8 mouse cellular contexts compared by ENCODE assay signal in the genomic region with DNA sequence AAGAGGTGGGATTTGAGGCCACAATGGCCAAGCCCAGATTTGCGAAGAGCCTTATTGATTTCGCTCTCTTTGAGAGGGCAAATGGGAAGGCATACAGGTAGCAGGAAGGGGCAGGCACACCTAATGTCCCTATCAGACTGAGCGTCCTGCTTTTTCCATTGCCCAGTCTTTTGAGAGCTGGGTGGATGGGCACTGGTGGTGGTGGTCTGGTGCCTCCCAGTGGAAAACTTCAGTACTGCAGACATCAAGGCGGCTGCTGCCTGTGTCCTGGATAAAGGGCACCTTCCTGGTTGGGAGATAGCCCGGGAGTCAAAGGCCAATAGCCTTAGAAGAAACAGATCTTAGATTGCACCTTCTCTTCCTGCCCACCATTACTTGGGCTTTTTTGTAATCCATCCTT. TPM values are rescaled to one million over a fixed set of nuclear protein-coding genes. Genes with fewer than 3 reads are reported as not detected.
A peak's percentile ranks its signal among the peaks of the same experiment; 100 is the strongest.
DNase-seq lines count a peak whose midpoint lies in the region; ATAC-seq and TF ChIP-seq lines count a peak whose summit lies in the region.
"Had no signal": no experiment of that assay in that cellular context is flagged by ENCODE, and none has a peak within 500 bp of the region (broad histone marks: within the 10 kb centered on the region; RNA-seq: fewer than 3 reads in every experiment).

No protein-coding gene starts in this region.

- WGBS in midbrain, embryonic 16.5 days: 30% methylated on average over 5 of the region's 5 CpGs

- ATAC-seq in hematopoietic stem cell, adult 5-6 weeks (replicated peaks in 1 of 2; ENCODE audit: insufficient read depth in 1 of 2, low FRiP score in 2 of 2, low TSS enrichment in 1 of 2, low read depth in 1 of 2, poor library complexity in 2 of 2, severe bottlenecking in 2 of 2): peak; percentile 57 to 73; a peak in 2 of 4 replicates
- ATAC-seq in midbrain, embryonic 16.5 days: no peak

- H3K27me3 ChIP-seq in midbrain, embryonic 16.5 days (ENCODE audit: control insufficient read depth, insufficient read depth, low read depth, low read length): no peaks in the 10 kb centered on the region

- H3K4me2 ChIP-seq in midbrain, embryonic 16.5 days (ENCODE audit: low read length): no peak overlapping the region
- H3K4me2 ChIP-seq: limb, embryonic 12.5 days had no signal

- TF ChIP-seq POLR2A in embryonic fibroblast, embryonic 13.5 days (IDR thresholded peaks at IDR 0.05; ENCODE audit: low read depth, low read length): no peak

- H3K4me1 ChIP-seq in embryonic fibroblast, embryonic 13.5 days (ENCODE audit: control insufficient read depth, insufficient read depth, low read length): no peaks in the 10 kb centered on the region
- H3K4me1 ChIP-seq in midbrain, embryonic 16.5 days (ENCODE audit: control insufficient read depth, insufficient read depth, low read length): peaks cover 7% of the 10 kb centered on the region; the same call in 1 of the 2 replicates

- no peaks in the 10 kb centered on the region for H3K9me3 ChIP-seq in midbrain, embryonic 16.5 days (replicated peaks; ENCODE audit: control insufficient read depth, low read length, poor library complexity, severe bottlenecking)
- H3K9me3 ChIP-seq: limb, embryonic 12.5 days had no signal

- no peak overlapping the region for H3K9ac ChIP-seq in midbrain, embryonic 16.5 days (ENCODE audit: low read depth, low read length)
- H3K9ac ChIP-seq: limb, embryonic 12.5 days had no signal

- H3K4me3 ChIP-seq in embryonic fibroblast, embryonic 13.5 days (ENCODE audit: insufficient read depth, low read length): no peak overlapping the region
- H3K4me3 ChIP-seq in left cerebral cortex, adult 2 months: no peak overlapping the region
- no peak overlapping the region for H3K4me3 ChIP-seq in midbrain, embryonic 16.5 days (ENCODE audit: low read depth, low read length)
- H3K4me3 ChIP-seq: limb, embryonic 12.5 days had no signal

- no peaks in the 10 kb centered on the region for H3K36me3 ChIP-seq in midbrain, embryonic 16.5 days (ENCODE audit: control insufficient read depth, insufficient read depth, low read length)
- H3K36me3 ChIP-seq: limb, embryonic 12.5 days had no signal

- peak; percentile 79; the same call in 1 of the 2 replicates for TF ChIP-seq CTCF in embryonic fibroblast, embryonic 13.5 days (IDR thresholded peaks at IDR 0.05; ENCODE audit: borderline replicate concordance, insufficient read depth, low read length)
- peak; percentile 90 for TF ChIP-seq CTCF in left cerebral cortex, adult 2 months (IDR thresholded peaks at IDR 0.05)

- H3K27ac ChIP-seq in embryonic fibroblast, embryonic 13.5 days (ENCODE audit: insufficient read depth, low read length): no peak overlapping the region
- H3K27ac ChIP-seq in left cerebral cortex, adult 2 months: peak overlapping the region; percentile 63
- H3K27ac ChIP-seq in midbrain, embryonic 16.5 days (ENCODE audit: low read length): 0 out of 2 replicates have a peak overlapping the region, but pooled peaks have one; percentile 10
- H3K27ac ChIP-seq: limb, embryonic 12.5 days had no signal

- intact Hi-C loops in left cerebral cortex, adult 2 months (cut with DNase I): loop anchor here (1.0 to 5.0 kb wide), 5 partner anchors 50 to 275 kb away; no protein-coding TSS in a partner anchor

- peak; percentile 71 for DNase-seq in Muller cell, postnatal 12 days (ENCODE audit: inconsistent ontology term)
- DNase-seq in adrenal gland, postnatal 36 days: peak; percentile 82 to 84
- DNase-seq in left cerebral cortex, adult 2 months (ENCODE audit: extremely low spot score in 1 of 2, low spot score in 2 of 2): peak; percentile 72 to 81
- peak; percentile 19 to 29 for DNase-seq in spleen, postnatal 36 days (ENCODE audit: low spot score in 2 of 2)

RNA-seq across cellular contexts. Expression of gene Rcvrn, which starts 47.4 kb away (rescaled TPM):
- under 1 TPM in 1 of 2 experiments, not detected in 1; 0.40 TPM for total RNA-seq in adrenal gland, postnatal 36 days (2021)
- not detected in 2 replicates for polyA plus RNA-seq in embryonic fibroblast, embryonic 13.5 days (2011; ENCODE audit: insufficient read length, low read depth, missing spikeins)
- total RNA-seq in hematopoietic stem cell, adult 5-6 weeks (2017): not detected in 2 replicates
- total RNA-seq in left cerebral cortex, adult 2 months (2021): 1 to 10 TPM in 1 of 2 experiments, under 1 TPM in 1; 0.91 to 3.2 TPM
- polyA plus RNA-seq in midbrain, embryonic 16.5 days (2015; fragmentation: Nextera tagmentation; extraction: Ambion mirVana): not detected in 2 replicates
- polyA plus RNA-seq: limb, embryonic 12.5 days had no signal

Comparison
In these comparisons a context has a peak if more than half of its experiments do, and no peak if none do; other contexts are left out.
1. DNase-seq: peak in every context shown above with its lines; median percentile 83 in adrenal gland, postnatal 36 days; 76 in left cerebral cortex, adult 2 months; 71 in Muller cell, postnatal 12 days; 24 in spleen, postnatal 36 days.